Mouse (Mus musculus) forebrain, embryonic 13.5 days (tissue): ENCODE data around the gene Slc16a9. TPM values are rescaled to one million over a fixed set of nuclear protein-coding genes. Genes with fewer than 3 reads are reported as not detected.

Experiments used
- ATAC-seq: fragments of 200-750 bp; cut with Nextera tagmentation; 2 replicates; pipeline ENCODE4 v1.8.0; 2017
- H3K27ac ChIP-seq: fragments of 300-500 bp; sonication (generic); 2 replicates; pipeline ENCODE4 v1.5.1; 2015; ENCODE audit warnings: inconsistent platforms, mild to moderate bottlenecking, moderate library complexity
- H3K27me3 ChIP-seq: fragments of 300-500 bp; sonication (generic); 2 replicates; pipeline ENCODE4 v1.6.1; 2015; ENCODE audit warnings: mild to moderate bottlenecking, inconsistent platforms
- H3K36me3 ChIP-seq: fragments of 300-500 bp; sonication (generic); 2 replicates; pipeline ENCODE4 v1.6.1; 2015; ENCODE audit warnings: mild to moderate bottlenecking, inconsistent platforms; ENCODE audit not compliant: poor library complexity, severe bottlenecking
- H3K4me1 ChIP-seq: fragments of 300-500 bp; sonication (generic); 2 replicates; pipeline ENCODE4 v1.6.1; 2015; ENCODE audit warnings: inconsistent platforms
- H3K4me2 ChIP-seq: fragments of 300-500 bp; sonication (generic); 2 replicates; pipeline ENCODE4 v1.6.1; 2015; ENCODE audit warnings: inconsistent platforms, mild to moderate bottlenecking, moderate library complexity
- H3K4me3 ChIP-seq: fragments of 300-500 bp; sonication (generic); 2 replicates; pipeline ENCODE4 v1.5.1; 2015; ENCODE audit warnings: mild to moderate bottlenecking, inconsistent platforms
- H3K9ac ChIP-seq: fragments of 300-500 bp; sonication (generic); 2 replicates; pipeline ENCODE4 v1.6.1; 2015; ENCODE audit warnings: mild to moderate bottlenecking, inconsistent platforms
- H3K9me3 ChIP-seq: fragments of 300-500 bp; sonication (generic); replicated peaks from 2 replicates; pipeline ENCODE4 v1.6.1; 2016; ENCODE audit warnings: inconsistent platforms
- WGBS: fragments of 180-500 bp; shearing (Covaris S2); methylation state at CpG from one replicate; pipeline ENCODE4 v1.1.7; 2015; 5-methylcytosine and 5-hydroxymethylcytosine counted together
- polyA plus RNA-seq: library from polyadenylated mRNA; unstranded; fragments of >200 nt; fragmentation: Nextera tagmentation; extraction: Ambion mirVana; gene quantifications from 2 replicates; pipeline ENCODE4 v1.2.1, GENCODE M21; 2015

Gene Slc16a9
- polyA plus RNA-seq, 1 experiment from 2014 or later = 0.30 TPM

DNA sequence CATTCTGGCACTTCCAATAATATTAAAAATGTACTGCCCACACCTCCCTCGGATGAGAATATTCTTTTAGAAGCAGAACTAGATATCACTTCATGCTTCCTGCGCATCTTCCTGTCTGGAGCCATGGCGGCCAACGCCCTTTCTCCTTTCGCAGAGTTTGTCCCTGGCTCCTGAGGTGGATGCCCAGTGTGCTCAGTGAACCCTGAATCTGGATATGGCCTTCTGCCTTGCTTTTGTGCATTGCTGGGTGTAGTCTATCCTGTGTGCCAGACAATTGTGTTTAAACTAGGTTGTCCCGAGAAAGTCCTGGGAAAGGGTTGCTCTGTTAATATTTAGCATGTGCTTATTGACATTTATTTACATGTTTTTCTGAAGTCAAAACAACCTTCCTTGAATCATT lies 71.0 kb downstream of the Slc16a9 start:
- no peaks in the 10 kb centered on the region for H3K36me3 ChIP-seq
- 91% methylated on average over 6 of the region's 6 CpGs for WGBS

DNA sequence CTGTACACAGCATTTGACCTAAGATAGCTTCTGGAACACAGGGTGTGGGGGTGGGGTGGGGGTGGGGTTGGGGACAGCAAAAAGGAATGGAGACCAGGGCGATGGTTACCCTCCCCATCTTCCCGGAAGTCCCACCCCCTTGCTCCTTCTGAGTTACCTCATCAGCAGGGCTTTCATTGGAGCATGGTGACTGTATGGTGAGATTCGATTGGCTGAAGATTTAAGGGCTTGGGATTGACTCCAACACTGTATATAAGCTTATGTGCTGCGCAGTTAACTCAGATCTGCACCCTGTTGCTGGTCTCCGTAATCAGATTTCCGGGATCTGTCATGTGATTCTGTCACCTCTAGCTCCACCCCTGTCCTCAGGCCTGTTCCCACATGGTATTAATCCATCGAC lies 72.0 kb downstream of the Slc16a9 start:
- no peak for ATAC-seq
- Histone ChIP-seq H3K4me1 (no peaks in the 10 kb centered on the region), H3K4me3 (no peak overlapping the region), H3K36me3 (no peaks in the 10 kb centered on the region), H3K27me3 (no peaks in the 10 kb centered on the region), H3K4me2 (no peak overlapping the region), H3K27ac (no peak overlapping the region), H3K9me3 (no peaks in the 10 kb centered on the region), H3K9ac (no peak overlapping the region)
- WGBS = 86% methylated on average over 7 of the region's 7 CpGs

More for the DNA sequence above, 71.0 kb downstream of the Slc16a9 start:
- no peak for ATAC-seq
- no peaks in the 10 kb centered on the region for H3K9me3 ChIP-seq
- H3K27ac ChIP-seq = no peak overlapping the region
- H3K4me3 ChIP-seq = no peak overlapping the region
- no peaks in the 10 kb centered on the region for H3K4me1 ChIP-seq
- no peak overlapping the region for H3K4me2 ChIP-seq
- no peak overlapping the region for H3K9ac ChIP-seq
- no peaks in the 10 kb centered on the region for H3K27me3 ChIP-seq

DNA sequence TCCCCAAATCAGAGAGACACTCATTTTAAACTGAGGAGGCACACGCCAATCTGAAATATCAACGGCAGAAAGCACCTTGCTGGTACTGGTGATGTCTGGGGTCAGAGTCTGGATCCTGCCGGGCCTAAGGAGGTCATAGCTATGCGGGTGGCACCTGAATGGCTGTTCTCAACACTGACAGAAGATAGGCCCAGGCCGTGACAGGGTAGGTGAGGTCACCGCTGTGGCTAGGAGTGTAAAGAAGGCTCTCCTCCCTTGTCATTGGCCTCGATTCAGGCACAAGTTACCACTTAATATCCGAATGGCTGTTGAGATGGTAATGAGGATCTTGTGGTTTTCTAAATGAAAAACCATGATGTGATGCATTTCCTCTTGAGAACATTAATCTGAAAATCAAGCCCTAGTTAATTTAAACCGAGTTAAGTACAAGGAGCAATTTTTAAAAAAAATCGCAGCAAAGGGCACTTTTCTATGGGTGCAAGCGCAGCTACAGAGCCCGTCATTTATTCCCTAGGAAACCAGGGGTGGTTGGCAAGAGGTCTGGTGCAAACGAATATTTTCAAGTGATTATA lies 72.6 kb downstream of the Slc16a9 start:
- H3K27ac ChIP-seq = no peak overlapping the region
- H3K4me1 ChIP-seq = no peaks in the 10 kb centered on the region
- H3K4me3 ChIP-seq = no peak overlapping the region
- ATAC-seq = no peak
- WGBS = 82% methylated on average over 13 of the region's 13 CpGs
- H3K9ac ChIP-seq = no peak overlapping the region
- no peak overlapping the region for H3K4me2 ChIP-seq
- H3K9me3 ChIP-seq = no peaks in the 10 kb centered on the region
- H3K27me3 ChIP-seq = no peaks in the 10 kb centered on the region
- H3K36me3 ChIP-seq = no peaks in the 10 kb centered on the region

DNA sequence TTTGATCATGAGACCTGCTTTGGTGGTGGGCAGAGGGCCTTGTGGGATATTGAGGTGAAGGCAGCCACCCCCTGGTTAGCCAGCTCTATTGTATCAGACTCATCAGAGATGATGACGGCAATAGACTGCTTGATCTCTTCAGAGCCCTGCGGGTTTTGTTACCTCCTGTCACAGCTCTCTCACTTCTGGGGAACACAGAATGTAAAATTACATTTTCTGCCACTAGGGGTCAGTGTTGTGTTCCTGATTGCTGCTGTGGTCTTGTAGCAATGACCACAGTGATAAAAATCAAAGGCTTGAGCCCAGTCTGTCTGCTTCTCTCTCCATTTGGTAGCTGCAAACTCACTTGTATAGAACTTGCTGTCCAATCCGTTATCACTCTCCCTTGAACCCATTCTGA lies 73.7 kb downstream of the Slc16a9 start:
- H3K4me3 ChIP-seq = no peak overlapping the region
- H3K4me2 ChIP-seq = no peak overlapping the region
- no peak overlapping the region for H3K9ac ChIP-seq
- no peaks in the 10 kb centered on the region for H3K27me3 ChIP-seq
- H3K36me3 ChIP-seq = no peaks in the 10 kb centered on the region
- H3K9me3 ChIP-seq = no peaks in the 10 kb centered on the region
- no peaks in the 10 kb centered on the region for H3K4me1 ChIP-seq
- peak; percentile 80 for ATAC-seq
- WGBS = 3% methylated on average over 3 of the region's 3 CpGs
- H3K27ac ChIP-seq = no peak overlapping the region

DNA sequence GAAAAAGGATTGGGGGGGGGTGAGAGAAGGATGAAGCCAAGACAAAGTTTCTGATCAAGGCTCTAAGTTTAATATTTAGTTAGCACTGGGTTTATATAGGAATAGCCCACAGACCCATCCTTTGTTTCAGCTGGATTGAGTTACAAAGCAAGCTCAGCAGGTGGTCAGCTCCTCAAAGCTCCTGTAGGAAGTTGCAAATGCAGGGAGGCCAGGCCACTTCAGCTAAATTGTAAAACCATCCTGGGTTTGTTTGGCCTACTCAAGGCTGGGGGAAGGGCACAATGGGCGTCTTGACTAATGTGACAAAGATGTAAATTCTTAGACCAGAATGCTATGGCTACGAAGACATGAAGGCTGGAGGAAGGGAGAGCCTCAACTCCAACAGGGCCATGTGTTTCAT lies 80.6 kb downstream of the Slc16a9 start:
- Histone ChIP-seq H3K4me2 (no peak overlapping the region), H3K36me3 (no peaks in the 10 kb centered on the region), H3K27ac (no peak overlapping the region), H3K4me1 (no peaks in the 10 kb centered on the region), H3K27me3 (no peaks in the 10 kb centered on the region), H3K4me3 (no peak overlapping the region), H3K9me3 (no peaks in the 10 kb centered on the region), H3K9ac (no peak overlapping the region)
- WGBS = 15% methylated on average over 2 of the region's 2 CpGs
- ATAC-seq = no peak

DNA sequence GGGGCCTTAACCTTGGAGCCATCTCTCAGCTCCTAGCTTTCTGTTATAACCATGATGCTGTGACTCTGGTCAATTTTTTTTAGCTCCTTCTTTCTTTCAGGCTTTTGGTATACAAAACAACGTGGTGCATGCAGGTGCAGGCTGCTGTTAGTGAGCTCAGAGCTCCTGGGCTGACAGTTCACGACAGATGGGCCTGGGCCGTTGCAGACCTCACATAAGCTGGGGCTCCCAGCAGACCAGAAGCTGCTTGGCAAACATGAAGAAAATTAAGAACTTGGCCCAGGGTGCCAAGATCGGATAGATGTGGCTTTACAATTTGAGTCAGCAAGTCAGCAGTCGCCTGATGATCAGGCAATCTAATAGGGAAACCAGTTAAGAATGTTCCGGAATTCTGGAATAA lies 82.4 kb downstream of the Slc16a9 start:
- Histone ChIP-seq H3K4me3 (no peak overlapping the region), H3K9ac (no peak overlapping the region), H3K4me1 (no peaks in the 10 kb centered on the region), H3K9me3 (no peaks in the 10 kb centered on the region), H3K27ac (no peak overlapping the region), H3K27me3 (no peaks in the 10 kb centered on the region), H3K4me2 (no peak overlapping the region), H3K36me3 (no peaks in the 10 kb centered on the region)
- WGBS = 90% methylated on average over 6 of the region's 6 CpGs
- no peak for ATAC-seq

DNA sequence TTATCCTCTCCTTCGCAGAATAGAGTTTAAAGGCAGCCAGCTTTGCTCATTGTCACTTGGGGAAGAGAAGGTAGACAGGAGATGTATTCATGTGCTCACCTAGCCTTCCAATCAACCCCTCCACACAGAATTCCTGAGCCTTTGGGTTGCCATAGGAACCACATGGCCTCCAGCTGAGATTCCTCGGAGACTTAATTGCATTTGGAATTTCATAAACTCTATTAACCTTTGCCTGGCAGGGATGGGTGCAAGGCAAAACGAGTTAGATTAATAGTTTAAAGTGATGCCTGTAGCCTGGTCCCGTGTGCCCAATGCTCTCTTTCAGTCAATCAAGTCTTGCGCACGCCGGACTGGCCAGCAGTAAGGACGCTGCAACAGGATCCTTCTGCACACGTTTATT lies 83.2 kb downstream of the Slc16a9 start:
- no peaks in the 10 kb centered on the region for H3K9me3 ChIP-seq
- no peaks in the 10 kb centered on the region for H3K4me1 ChIP-seq
- no peaks in the 10 kb centered on the region for H3K36me3 ChIP-seq
- 69% methylated on average over 9 of the region's 9 CpGs for WGBS
- no peak for ATAC-seq
- no peak overlapping the region for H3K4me3 ChIP-seq
- H3K27ac ChIP-seq = no peak overlapping the region
- no peaks in the 10 kb centered on the region for H3K27me3 ChIP-seq
- H3K9ac ChIP-seq = no peak overlapping the region
- no peak overlapping the region for H3K4me2 ChIP-seq

Other genes starting within 250 kb of the Slc16a9 start
- 15.9 and 17.1 TPM in 2 replicates for gene Ccdc6, start 148.0 kb upstream of the Slc16a9 start, polyA plus RNA-seq
- 0.65 TPM in 1 of 2 replicates, not detected in the other for gene Mrln, start 40.4 kb upstream of the Slc16a9 start, polyA plus RNA-seq
- gene Fam13c, start 195.4 kb downstream of the Slc16a9 start, polyA plus RNA-seq = 20.2 and 21.1 TPM in 2 replicates